Comparison of ENCODE assay signal across 9 mouse cellular contexts in the genomic region with DNA sequence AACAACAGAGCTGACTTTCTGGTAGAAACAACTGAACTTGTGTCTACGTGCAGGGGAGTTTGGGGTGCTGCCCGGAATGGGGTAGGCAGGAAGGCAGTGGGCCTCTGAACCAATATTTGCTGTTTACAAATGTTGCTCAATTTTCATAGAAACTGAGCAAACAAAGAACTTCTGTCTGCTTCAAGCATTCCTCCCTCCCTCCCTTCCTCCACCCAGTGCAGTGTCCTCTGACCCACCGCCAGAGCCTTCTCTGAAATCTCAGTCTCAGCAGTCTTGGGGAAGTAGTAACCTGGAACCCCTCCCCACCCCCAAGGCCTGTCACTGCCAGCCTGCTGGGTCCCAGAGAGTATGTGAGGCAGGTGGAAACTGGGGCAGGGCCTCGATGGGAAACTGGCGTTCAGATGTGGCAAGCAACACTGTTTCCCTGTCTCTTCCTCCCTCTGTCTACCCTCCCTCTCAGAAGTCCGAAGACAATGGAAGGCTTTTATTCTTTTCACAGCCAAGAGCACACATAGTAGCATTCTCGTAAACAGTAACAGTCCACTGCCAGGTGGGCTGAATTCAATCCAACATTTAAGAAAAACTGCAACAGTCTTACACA. TPM values are rescaled to one million over a fixed set of nuclear protein-coding genes. Genes with fewer than 3 reads are reported as not detected.
DNase-seq lines count a peak whose midpoint lies in the region; ATAC-seq and TF ChIP-seq lines count a peak whose summit lies in the region.
"Had no signal": no experiment of that assay in that cellular context is flagged by ENCODE, and none has a peak within 500 bp of the region (broad histone marks: within the 10 kb centered on the region; RNA-seq: fewer than 3 reads in every experiment).

No protein-coding gene starts in this region.

- ATAC-seq in forebrain, embryonic 14.5 days: no peak
- peak; percentile 46 for ATAC-seq in lung, postnatal 0 days
- no peak for ATAC-seq in CD4-positive, CD25-positive, alpha-beta regulatory T cell, adult 4 months
- no peak for ATAC-seq in megakaryocyte progenitor cell, adult 5-6 weeks (replicated peaks; ENCODE audit: poor library complexity)

- no peaks in the 10 kb centered on the region for H3K36me3 ChIP-seq in forebrain, embryonic 10.5 days (replicated peaks)
- H3K36me3 ChIP-seq in forebrain, embryonic 14.5 days (ENCODE audit: control insufficient read depth, insufficient read depth, low read length): no peaks in the 10 kb centered on the region
- no peaks in the 10 kb centered on the region for H3K36me3 ChIP-seq in lung, postnatal 0 days (ENCODE audit: insufficient read depth, low read length)

- TF ChIP-seq CTCF in lung, postnatal 0 days (IDR thresholded peaks at IDR 0.05): no peak

- no peak for DNase-seq in forebrain, embryonic 10.5 days (ENCODE audit: extremely low spot score, low spot score)
- no peak for DNase-seq in forebrain, embryonic 14.5 days (ENCODE audit: low spot score)
- peak; percentile 58 for DNase-seq in urinary bladder, postnatal 14 days (ENCODE audit: low spot score)
- no peak for DNase-seq in urinary bladder, postnatal 25 days (ENCODE audit: low spot score)
- peak; percentile 83 for DNase-seq in lung, postnatal 0 days (ENCODE audit: low spot score)
- DNase-seq in embryo, embryonic 11 days: no peak

- H3K9ac ChIP-seq in forebrain, embryonic 14.5 days (ENCODE audit: low read length): no peak overlapping the region
- H3K9ac ChIP-seq in lung, postnatal 0 days (replicated peaks; ENCODE audit: low read depth): no peak overlapping the region

- no peaks in the 10 kb centered on the region for H3K9me3 ChIP-seq in forebrain, embryonic 10.5 days
- no peaks in the 10 kb centered on the region for H3K9me3 ChIP-seq in forebrain, embryonic 14.5 days (replicated peaks; ENCODE audit: control insufficient read depth, low read length)
- H3K9me3 ChIP-seq in lung, postnatal 0 days (ENCODE audit: low read length): no peaks in the 10 kb centered on the region

- WGBS in forebrain, embryonic 10.5 days: 68% methylated on average over 7 of the region's 7 CpGs
- 59% methylated on average over 7 of the region's 7 CpGs for WGBS in forebrain, embryonic 14.5 days
- 30% methylated on average over 7 of the region's 7 CpGs for WGBS in lung, postnatal 0 days

- H3K27me3 ChIP-seq in forebrain, embryonic 10.5 days (ENCODE audit: poor library complexity, severe bottlenecking): no peaks in the 10 kb centered on the region
- H3K27me3 ChIP-seq in forebrain, embryonic 14.5 days (replicated peaks; ENCODE audit: control insufficient read depth, insufficient read depth, low read length): no peaks in the 10 kb centered on the region
- no peaks in the 10 kb centered on the region for H3K27me3 ChIP-seq in lung, postnatal 0 days (replicated peaks; ENCODE audit: insufficient read depth, low read length)

- no peak for TF ChIP-seq EP300 in lung, postnatal 0 days (IDR thresholded peaks at IDR 0.05)

- no peak overlapping the region for H3K4me2 ChIP-seq in forebrain, embryonic 14.5 days (ENCODE audit: low read length)
- no peak overlapping the region for H3K4me2 ChIP-seq in lung, postnatal 0 days (replicated peaks; ENCODE audit: low read depth, low read length)

- H3K27ac ChIP-seq in forebrain, embryonic 10.5 days: 0 out of 2 replicates have a peak overlapping the region, but pooled peaks have one; percentile 40
- no peak overlapping the region for H3K27ac ChIP-seq in forebrain, embryonic 14.5 days (ENCODE audit: low read depth, low read length)
- peak overlapping the region; percentile 70 for H3K27ac ChIP-seq in lung, postnatal 0 days (ENCODE audit: low read length)

- H3K4me3 ChIP-seq in forebrain, embryonic 10.5 days: no peak overlapping the region
- no peak overlapping the region for H3K4me3 ChIP-seq in forebrain, embryonic 14.5 days (ENCODE audit: low read depth, low read length)
- no peak overlapping the region for H3K4me3 ChIP-seq in lung, postnatal 0 days (ENCODE audit: low read depth, low read length)

- peaks cover 16% of the 10 kb centered on the region for H3K4me1 ChIP-seq in forebrain, embryonic 10.5 days
- peaks cover 6% of the 10 kb centered on the region; the same call in 1 of the 2 replicates for H3K4me1 ChIP-seq in forebrain, embryonic 14.5 days (ENCODE audit: control insufficient read depth, insufficient read depth, low read length)
- H3K4me1 ChIP-seq in lung, postnatal 0 days (ENCODE audit: insufficient read depth, low read depth, low read length): peaks cover 17% of the 10 kb centered on the region; the same call in 1 of the 2 replicates

RNA-seq across cellular contexts. Expression of a gene that starts 4.4 kb away (rescaled TPM):
- polyA plus RNA-seq in forebrain, embryonic 10.5 days (2016; fragmentation: Nextera tagmentation; extraction: Ambion mirVana): 11.9 and 14.2 TPM in 2 replicates
- polyA plus RNA-seq in forebrain, embryonic 14.5 days (2014; fragmentation: Nextera tagmentation; extraction: Ambion mirVana): 30.0 and 41.3 TPM in 2 replicates
- 523 and 670 TPM in 2 replicates for polyA plus RNA-seq in lung, postnatal 0 days (2015; fragmentation: Nextera tagmentation; extraction: Ambion mirVana)
- polyA plus RNA-seq in CD4-positive, CD25-positive, alpha-beta regulatory T cell, adult 4 months (2017; shearing (Covaris generic)): 1 to 10 TPM; 3.0 to 5.8 TPM
- total RNA-seq in megakaryocyte progenitor cell, adult 5-6 weeks (2015): 108 and 152 TPM in 2 replicates
- 62.9 and 87.2 TPM in 2 replicates for total RNA-seq in megakaryocyte progenitor cell, adult 5-6 weeks (2017)

RNA-seq across cellular contexts. Expression of a gene that starts 4.6 kb away (rescaled TPM):
- not detected in 2 replicates for polyA plus RNA-seq in forebrain, embryonic 10.5 days (2016; fragmentation: Nextera tagmentation; extraction: Ambion mirVana)
- polyA plus RNA-seq in forebrain, embryonic 14.5 days (2014; fragmentation: Nextera tagmentation; extraction: Ambion mirVana): 0.63 and 2.7 TPM in 2 replicates
- polyA plus RNA-seq in lung, postnatal 0 days (2015; fragmentation: Nextera tagmentation; extraction: Ambion mirVana): 7.3 and 10.7 TPM in 2 replicates
- polyA plus RNA-seq in CD4-positive, CD25-positive, alpha-beta regulatory T cell, adult 4 months (2017; shearing (Covaris generic)): 1 to 10 TPM; 1.5 to 4.2 TPM
- not detected in 2 replicates for total RNA-seq in megakaryocyte progenitor cell, adult 5-6 weeks (2015)
- 5.2 TPM in 1 of 2 replicates, not detected in the other for total RNA-seq in megakaryocyte progenitor cell, adult 5-6 weeks (2017)
- polyA plus RNA-seq: heart, embryonic 14.5 days had no signal

RNA-seq across cellular contexts. Expression of a gene that starts 32.7 kb away (rescaled TPM):
- 62.1 and 66.9 TPM in 2 replicates for polyA plus RNA-seq in forebrain, embryonic 10.5 days (2016; fragmentation: Nextera tagmentation; extraction: Ambion mirVana)
- polyA plus RNA-seq in forebrain, embryonic 14.5 days (2014; fragmentation: Nextera tagmentation; extraction: Ambion mirVana): 55.8 and 61.7 TPM in 2 replicates
- 39.4 and 40.5 TPM in 2 replicates for polyA plus RNA-seq in lung, postnatal 0 days (2015; fragmentation: Nextera tagmentation; extraction: Ambion mirVana)
- 10 to 100 TPM; 33.7 to 43.1 TPM for polyA plus RNA-seq in CD4-positive, CD25-positive, alpha-beta regulatory T cell, adult 4 months (2017; shearing (Covaris generic))
- 21.2 and 25.4 TPM in 2 replicates for total RNA-seq in megakaryocyte progenitor cell, adult 5-6 weeks (2015)
- 19.3 and 23.8 TPM in 2 replicates for total RNA-seq in megakaryocyte progenitor cell, adult 5-6 weeks (2017)

Comparison
In these comparisons a context has a peak if more than half of its experiments do, and no peak if none do; other contexts are left out.
1. DNase-seq: peak in urinary bladder, postnatal 14 days (single experiment) and lung, postnatal 0 days (single experiment); none in forebrain, embryonic 10.5 days (single experiment), forebrain, embryonic 14.5 days (single experiment), urinary bladder, postnatal 25 days (single experiment) and embryo, embryonic 11 days (single experiment).
2. RNA of a gene that starts 4.4 kb away (polyA plus RNA-seq): 523 to 670 TPM in lung, postnatal 0 days; 30.0 to 41.3 TPM in forebrain, embryonic 14.5 days, 11.9 to 14.2 TPM in forebrain, embryonic 10.5 days and 3.0 to 5.8 TPM in CD4-positive, CD25-positive, alpha-beta regulatory T cell, adult 4 months; every median in the first group is over 10 times any median in the second.